Comparison of ENCODE assay signal across 9 mouse cellular contexts in the genomic region with DNA sequence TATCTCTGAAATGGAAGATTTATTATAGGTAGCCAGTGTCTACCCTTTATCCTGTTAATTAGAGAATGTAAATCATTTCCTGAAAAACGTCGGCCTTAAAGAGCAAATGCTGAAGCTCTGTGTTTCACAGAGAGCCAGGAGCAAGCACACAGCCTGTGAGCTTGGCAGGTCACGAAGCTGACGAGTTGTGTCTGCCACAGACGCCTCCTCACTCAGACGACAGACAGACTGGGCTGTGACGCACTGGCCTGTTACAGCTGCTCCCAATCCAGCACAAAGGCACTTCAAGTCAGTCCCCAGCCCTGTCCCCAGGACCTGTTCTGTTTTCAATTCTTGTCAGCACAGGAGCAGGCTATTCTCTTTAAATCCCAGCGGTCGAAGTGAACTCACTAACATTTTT. TPM values are rescaled to one million over a fixed set of nuclear protein-coding genes. Genes with fewer than 3 reads are reported as not detected.
A peak's percentile ranks its signal among the peaks of the same experiment; 100 is the strongest.
DNase-seq lines count a peak whose midpoint lies in the region; ATAC-seq and TF ChIP-seq lines count a peak whose summit lies in the region.
"Had no signal": no experiment of that assay in that cellular context is flagged by ENCODE, and none has a peak within 500 bp of the region (broad histone marks: within the 10 kb centered on the region; RNA-seq: fewer than 3 reads in every experiment).

No protein-coding gene starts in this region.

- 33% methylated on average over 9 of the region's 9 CpGs for WGBS in hindbrain, embryonic 16.5 days
- 46% methylated on average over 9 of the region's 9 CpGs for WGBS in lung, adult 2 months

- TF ChIP-seq CTCF in lung, adult 2 months (IDR thresholded peaks at IDR 0.05; ENCODE audit: insufficient read depth, low read length): no peak

- ATAC-seq in common myeloid progenitor, adult 5-6 weeks (replicated peaks; ENCODE audit: low read depth, poor library complexity, severe bottlenecking): 0 out of 2 replicates have a peak, but pooled peaks have one; percentile 8
- peak; percentile 71; the same call in 1 of the 2 replicates for ATAC-seq in hindbrain, embryonic 16.5 days
- no peak for ATAC-seq in granulocyte monocyte progenitor cell, adult 5-6 weeks (replicated peaks; ENCODE audit: poor library complexity, severe bottlenecking)

- peak; percentile 36 for DNase-seq in adrenal gland, postnatal 14 days
- no peak for DNase-seq in adrenal gland, postnatal 25 days
- no peak for DNase-seq in lung, adult 2 months
- no peak for DNase-seq in right cerebral cortex, postnatal 14 days
- DNase-seq in cerebellum, adult 18-20 months: no peak

- H3K36me3 ChIP-seq in hindbrain, embryonic 16.5 days (ENCODE audit: control insufficient read depth, insufficient read depth, low read length): no peaks in the 10 kb centered on the region

- no peak overlapping the region for H3K27ac ChIP-seq in hindbrain, embryonic 16.5 days (ENCODE audit: low read depth, low read length)
- H3K27ac ChIP-seq: macrophage had no signal

- H3K4me1 ChIP-seq in hindbrain, embryonic 16.5 days (ENCODE audit: control insufficient read depth, insufficient read depth, low read depth, low read length): no peaks in the 10 kb centered on the region; the same call in 1 of the 2 replicates
- H3K4me1 ChIP-seq in lung, adult 2 months (ENCODE audit: control insufficient read depth, insufficient read depth, low read length): no peaks in the 10 kb centered on the region

- TF ChIP-seq POLR2A in lung, adult 2 months (IDR thresholded peaks at IDR 0.05; ENCODE audit: borderline replicate concordance, extremely low read depth, low read depth, low read length): peak; percentile 17; the same call in 1 of the 2 replicates

- H3K9ac ChIP-seq in hindbrain, embryonic 16.5 days (ENCODE audit: low read depth, low read length): no peak overlapping the region

- no peak overlapping the region for H3K4me3 ChIP-seq in hindbrain, embryonic 16.5 days (ENCODE audit: low read length)
- H3K4me3 ChIP-seq in lung, adult 2 months (replicated peaks; ENCODE audit: extremely low read depth, low read depth, low read length): no peak overlapping the region

- H3K27me3 ChIP-seq in hindbrain, embryonic 16.5 days (replicated peaks; ENCODE audit: control insufficient read depth, insufficient read depth, low read length): no peaks in the 10 kb centered on the region

- no peak overlapping the region for H3K4me2 ChIP-seq in hindbrain, embryonic 16.5 days (ENCODE audit: low read length)

- H3K9me3 ChIP-seq in hindbrain, embryonic 16.5 days (ENCODE audit: control insufficient read depth, low read length): no peaks in the 10 kb centered on the region

RNA-seq across cellular contexts. Expression of gene F2r, which starts 37.0 kb away (rescaled TPM):
- total RNA-seq in adrenal gland, postnatal 14 days (2021): 93.1 and 98.8 TPM in 2 replicates
- total RNA-seq in adrenal gland, postnatal 25 days (2021): 108 and 116 TPM in 2 replicates
- total RNA-seq in common myeloid progenitor, adult 5-6 weeks (2017): 59.5 and 70.5 TPM in 2 replicates
- 55.8 and 59.4 TPM in 2 replicates for polyA plus RNA-seq in hindbrain, embryonic 16.5 days (2015; fragmentation: Nextera tagmentation; extraction: Ambion mirVana)
- polyA plus RNA-seq in lung, adult 2 months (2012; rRNA removed): 116 TPM in 2 replicates
- total RNA-seq in granulocyte monocyte progenitor cell, adult 5-6 weeks (2014; fragmentation: Nextera tagmentation): 0.70 and 2.6 TPM in 2 replicates
- 2.1 TPM in 2 replicates for total RNA-seq in granulocyte monocyte progenitor cell, adult 5-6 weeks (2017)

RNA-seq across cellular contexts. Expression of gene F2rl2, which starts 41.4 kb away (rescaled TPM):
- total RNA-seq in adrenal gland, postnatal 14 days (2021): 0.38 and 0.48 TPM in 2 replicates
- not detected in 2 replicates for total RNA-seq in adrenal gland, postnatal 25 days (2021)
- 3.0 and 3.6 TPM in 2 replicates for total RNA-seq in common myeloid progenitor, adult 5-6 weeks (2017)
- 0.89 TPM in 2 replicates for polyA plus RNA-seq in hindbrain, embryonic 16.5 days (2015; fragmentation: Nextera tagmentation; extraction: Ambion mirVana)
- polyA plus RNA-seq in lung, adult 2 months (2012; rRNA removed): 1.6 and 2.3 TPM in 2 replicates
- not detected in 2 replicates for total RNA-seq in granulocyte monocyte progenitor cell, adult 5-6 weeks (2014; fragmentation: Nextera tagmentation)
- total RNA-seq in granulocyte monocyte progenitor cell, adult 5-6 weeks (2017): 0.09 and 1.1 TPM in 2 replicates

Comparison
In these comparisons a context has a peak if more than half of its experiments do, and no peak if none do; other contexts are left out.
1. RNA of gene F2r, which starts 37.0 kb away (total RNA-seq): 108 to 116 TPM in adrenal gland, postnatal 25 days, 93.1 to 98.8 TPM in adrenal gland, postnatal 14 days and 59.5 to 70.5 TPM in common myeloid progenitor, adult 5-6 weeks; 0.70 to 2.6 TPM in granulocyte monocyte progenitor cell, adult 5-6 weeks; every median in the first group is over 10 times any median in the second.